Mouse (Mus musculus): ENCODE data around the gene Usp2. TPM values are rescaled to one million over a fixed set of nuclear protein-coding genes. Genes with fewer than 3 reads are reported as not detected.

Usp2 gene
- 25.8 and 29.4 TPM in 2 replicates for polyA plus RNA-seq (2014; fragmentation: Nextera tagmentation; extraction: Ambion mirVana)

- under 1% methylated on average over 36 of the region's 38 CpGs for WGBS
- H3K4me1 ChIP-seq (ENCODE audit: control insufficient read depth, insufficient read depth, low read length) = peaks cover 21% of the 10 kb centered on the region
- H3K9ac ChIP-seq (ENCODE audit: low read depth, low read length) = peak within 1 kb of the TSS; percentile 55
- H3K4me2 ChIP-seq (replicated peaks; ENCODE audit: low read depth, low read length) = peak within 1 kb of the TSS; percentile 81
- H3K27ac ChIP-seq (ENCODE audit: low read depth, low read length) = no peak within 1 kb of the TSS
- peak within 1 kb of the TSS; percentile 47 for H3K4me3 ChIP-seq (ENCODE audit: low read length)
- ATAC-seq (ENCODE audit: low FRiP score, low TSS enrichment) = peak; percentile 97
- no peaks in the 10 kb centered on the region for H3K27me3 ChIP-seq (ENCODE audit: control insufficient read depth, insufficient read depth, low read length)
- no peaks in the 10 kb centered on the region for H3K36me3 ChIP-seq (ENCODE audit: control insufficient read depth, insufficient read depth, low read length)
- no peaks in the 10 kb centered on the region for H3K9me3 ChIP-seq (ENCODE audit: control insufficient read depth, low read length)
Measured at GRCm38 (mm10) chr9:44066785-44067225, at the start of gene Usp2. Gene Usp2, plus strand, starts transcription at chr9:44067021.

GRCm38 (mm10) chr9:44017846-44018245, 49.0 kb upstream of the Usp2 start:
- no peak overlapping the region for H3K9ac ChIP-seq (ENCODE audit: low read depth, low read length)
- no peak overlapping the region for H3K4me3 ChIP-seq (ENCODE audit: low read length)
- H3K4me1 ChIP-seq (ENCODE audit: control insufficient read depth, insufficient read depth, low read length) = peaks cover 5% of the 10 kb centered on the region; the same call in 1 of the 2 replicates
- H3K4me2 ChIP-seq (replicated peaks; ENCODE audit: low read depth, low read length) = no peak overlapping the region
- H3K9me3 ChIP-seq (ENCODE audit: control insufficient read depth, low read length) = no peaks in the 10 kb centered on the region
- ATAC-seq (ENCODE audit: low FRiP score, low TSS enrichment) = no peak
- H3K36me3 ChIP-seq (ENCODE audit: control insufficient read depth, insufficient read depth, low read length) = no peaks in the 10 kb centered on the region
- H3K27me3 ChIP-seq (ENCODE audit: control insufficient read depth, insufficient read depth, low read length) = no peaks in the 10 kb centered on the region
- H3K27ac ChIP-seq (ENCODE audit: low read depth, low read length) = no peak overlapping the region
- WGBS = 73% methylated on average over 5 of the region's 5 CpGs

DNA sequence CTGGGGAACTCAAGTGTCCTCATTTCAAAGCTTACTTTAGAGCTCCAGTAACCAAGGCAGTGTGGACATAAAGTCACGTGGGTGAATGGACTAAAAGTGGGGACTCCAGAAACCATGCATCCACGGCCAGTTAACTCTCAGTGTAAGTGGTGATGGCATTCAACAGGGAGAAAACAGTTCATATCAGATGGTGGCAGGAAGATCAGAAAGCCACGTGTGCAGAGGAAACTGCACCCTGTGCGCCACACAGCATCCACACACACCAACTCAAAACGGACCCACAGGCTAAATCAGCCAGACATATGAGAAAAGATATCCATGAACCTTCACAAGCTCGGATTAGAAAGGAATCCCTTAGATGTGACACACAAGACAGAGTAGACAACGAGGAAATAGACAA, 46.8 kb upstream of the Usp2 start:
- no peaks in the 10 kb centered on the region for H3K4me1 ChIP-seq (ENCODE audit: control insufficient read depth, insufficient read depth, low read length)
- H3K27ac ChIP-seq (ENCODE audit: low read depth, low read length) = no peak overlapping the region
- 70% methylated on average over 7 of the region's 7 CpGs for WGBS
- no peak overlapping the region for H3K4me2 ChIP-seq (replicated peaks; ENCODE audit: low read depth, low read length)
- no peaks in the 10 kb centered on the region for H3K27me3 ChIP-seq (ENCODE audit: control insufficient read depth, insufficient read depth, low read length)
- no peaks in the 10 kb centered on the region for H3K9me3 ChIP-seq (ENCODE audit: control insufficient read depth, low read length)
- no peak for ATAC-seq (ENCODE audit: low FRiP score, low TSS enrichment)
- no peak overlapping the region for H3K4me3 ChIP-seq (ENCODE audit: low read length)
- no peaks in the 10 kb centered on the region for H3K36me3 ChIP-seq (ENCODE audit: control insufficient read depth, insufficient read depth, low read length)
- H3K9ac ChIP-seq (ENCODE audit: low read depth, low read length) = no peak overlapping the region

- Histone ChIP-seq H3K4me3 (ENCODE audit: low read length) (no peak overlapping the region), H3K4me2 (replicated peaks; ENCODE audit: low read depth, low read length) (no peak overlapping the region), H3K27me3 (ENCODE audit: control insufficient read depth, insufficient read depth, low read length) (no peaks in the 10 kb centered on the region), H3K27ac (ENCODE audit: low read depth, low read length) (no peak overlapping the region), H3K4me1 (ENCODE audit: control insufficient read depth, insufficient read depth, low read length) (no peaks in the 10 kb centered on the region), H3K9ac (ENCODE audit: low read depth, low read length) (no peak overlapping the region), H3K36me3 (ENCODE audit: control insufficient read depth, insufficient read depth, low read length) (no peaks in the 10 kb centered on the region), H3K9me3 (ENCODE audit: control insufficient read depth, low read length) (no peaks in the 10 kb centered on the region)
- ATAC-seq (ENCODE audit: low FRiP score, low TSS enrichment) = no peak
- 64% methylated on average over 8 of the region's 8 CpGs for WGBS
Measured at GRCm38 (mm10) chr9:44022100-44022847, 44.5 kb upstream of the Usp2 start.

DNA sequence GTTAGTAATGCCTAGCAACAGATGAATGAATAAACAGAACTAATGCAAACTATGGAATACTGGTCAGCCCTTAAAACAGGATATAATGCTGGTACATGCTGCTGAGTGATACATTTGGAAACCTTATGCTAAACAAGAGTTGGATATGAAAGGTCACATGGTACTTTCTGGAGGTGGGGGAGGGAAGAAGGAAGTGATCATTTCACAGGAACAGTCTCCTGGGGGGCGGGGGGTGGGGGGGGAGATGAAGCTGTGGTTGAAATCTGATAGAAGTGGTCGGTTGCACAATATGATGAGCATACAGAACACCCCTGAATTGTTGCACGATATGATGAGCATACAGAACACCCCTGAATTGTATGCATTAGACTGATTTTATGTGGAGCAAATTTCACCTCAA, 42.7 kb upstream of the Usp2 start:
- no peaks in the 10 kb centered on the region for H3K9me3 ChIP-seq (ENCODE audit: control insufficient read depth, low read length)
- ATAC-seq (ENCODE audit: low FRiP score, low TSS enrichment) = no peak
- no peaks in the 10 kb centered on the region for H3K27me3 ChIP-seq (ENCODE audit: control insufficient read depth, insufficient read depth, low read length)
- 89% methylated on average over 3 of the region's 3 CpGs for WGBS
- H3K9ac ChIP-seq (ENCODE audit: low read depth, low read length) = no peak overlapping the region
- H3K27ac ChIP-seq (ENCODE audit: low read depth, low read length) = no peak overlapping the region
- 0 out of 2 replicates have a peak, but pooled peaks cover 1% of the 10 kb centered on the region for H3K4me1 ChIP-seq (ENCODE audit: control insufficient read depth, insufficient read depth, low read length)
- H3K4me2 ChIP-seq (replicated peaks; ENCODE audit: low read depth, low read length) = no peak overlapping the region
- H3K4me3 ChIP-seq (ENCODE audit: low read length) = no peak overlapping the region
- no peaks in the 10 kb centered on the region for H3K36me3 ChIP-seq (ENCODE audit: control insufficient read depth, insufficient read depth, low read length)

DNA sequence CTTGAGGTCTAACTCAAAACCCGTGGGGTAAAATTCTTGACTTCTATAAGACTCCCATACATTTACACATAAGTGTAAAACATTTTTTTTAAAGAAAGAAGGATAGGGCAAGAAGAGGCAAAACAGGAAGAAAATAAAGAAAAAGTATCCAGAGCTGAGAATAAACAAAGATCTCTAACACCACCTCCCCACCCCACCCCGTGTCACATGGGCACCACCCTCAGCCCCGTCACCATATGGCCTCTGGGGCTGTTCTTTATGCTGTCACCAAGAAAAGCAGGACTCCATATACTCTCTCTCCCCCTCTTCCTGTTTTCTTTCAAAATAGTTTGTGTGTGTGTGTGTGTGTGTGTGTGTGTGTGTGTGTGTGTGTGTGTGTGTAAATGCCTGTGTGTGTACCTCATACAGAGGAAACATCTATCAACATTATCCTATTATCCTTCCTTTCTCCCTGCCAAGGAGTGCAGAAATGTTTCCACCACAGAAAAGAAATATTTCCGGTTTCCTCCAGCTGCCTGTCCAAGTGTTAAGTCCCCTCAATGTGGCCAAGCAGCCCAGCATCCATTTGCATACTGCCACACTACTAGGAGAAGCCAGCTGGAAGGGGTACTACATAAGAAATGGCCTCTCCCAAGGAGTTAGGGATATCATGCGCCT, 37.1 kb upstream of the Usp2 start:
- Histone ChIP-seq H3K27me3 (ENCODE audit: control insufficient read depth, insufficient read depth, low read length) (no peaks in the 10 kb centered on the region), H3K36me3 (ENCODE audit: control insufficient read depth, insufficient read depth, low read length) (no peaks in the 10 kb centered on the region), H3K4me2 (replicated peaks; ENCODE audit: low read depth, low read length) (no peak overlapping the region), H3K27ac (ENCODE audit: low read depth, low read length) (no peak overlapping the region), H3K4me3 (ENCODE audit: low read length) (no peak overlapping the region), H3K4me1 (ENCODE audit: control insufficient read depth, insufficient read depth, low read length) (0 out of 2 replicates have a peak, but pooled peaks cover 4% of the 10 kb centered on the region), H3K9me3 (ENCODE audit: control insufficient read depth, low read length) (no peaks in the 10 kb centered on the region), H3K9ac (ENCODE audit: low read depth, low read length) (no peak overlapping the region)
- WGBS = 34% methylated on average over 5 of the region's 5 CpGs
- no peak for ATAC-seq (ENCODE audit: low FRiP score, low TSS enrichment)

GRCm38 (mm10) chr9:44030646-44031045, 36.2 kb upstream of the Usp2 start:
- Histone ChIP-seq H3K4me2 (replicated peaks; ENCODE audit: low read depth, low read length) (no peak overlapping the region), H3K9ac (ENCODE audit: low read depth, low read length) (no peak overlapping the region), H3K4me1 (ENCODE audit: control insufficient read depth, insufficient read depth, low read length) (0 out of 2 replicates have a peak, but pooled peaks cover 4% of the 10 kb centered on the region), H3K27ac (ENCODE audit: low read depth, low read length) (no peak overlapping the region), H3K4me3 (ENCODE audit: low read length) (no peak overlapping the region), H3K36me3 (ENCODE audit: control insufficient read depth, insufficient read depth, low read length) (no peaks in the 10 kb centered on the region), H3K9me3 (ENCODE audit: control insufficient read depth, low read length) (no peaks in the 10 kb centered on the region), H3K27me3 (ENCODE audit: control insufficient read depth, insufficient read depth, low read length) (no peaks in the 10 kb centered on the region)
- 93% methylated on average over 4 of the region's 4 CpGs for WGBS
- ATAC-seq (ENCODE audit: low FRiP score, low TSS enrichment) = no peak

GRCm38 (mm10) chr9:44031079-44031478, 35.7 kb upstream of the Usp2 start:
- no peak overlapping the region for H3K4me3 ChIP-seq (ENCODE audit: low read length)
- ATAC-seq (ENCODE audit: low FRiP score, low TSS enrichment) = no peak
- no peaks in the 10 kb centered on the region for H3K36me3 ChIP-seq (ENCODE audit: control insufficient read depth, insufficient read depth, low read length)
- H3K4me1 ChIP-seq (ENCODE audit: control insufficient read depth, insufficient read depth, low read length) = 0 out of 2 replicates have a peak, but pooled peaks cover 4% of the 10 kb centered on the region
- no peaks in the 10 kb centered on the region for H3K27me3 ChIP-seq (ENCODE audit: control insufficient read depth, insufficient read depth, low read length)
- no peak overlapping the region for H3K27ac ChIP-seq (ENCODE audit: low read depth, low read length)
- H3K9me3 ChIP-seq (ENCODE audit: control insufficient read depth, low read length) = no peaks in the 10 kb centered on the region
- no peak overlapping the region for H3K4me2 ChIP-seq (replicated peaks; ENCODE audit: low read depth, low read length)
- WGBS = 90% methylated on average over 5 of the region's 5 CpGs
- H3K9ac ChIP-seq (ENCODE audit: low read depth, low read length) = no peak overlapping the region

- H3K9ac ChIP-seq (ENCODE audit: low read depth, low read length) = no peak overlapping the region
- H3K9me3 ChIP-seq (ENCODE audit: control insufficient read depth, low read length) = no peaks in the 10 kb centered on the region
- no peaks in the 10 kb centered on the region for H3K27me3 ChIP-seq (ENCODE audit: control insufficient read depth, insufficient read depth, low read length)
- no peak overlapping the region for H3K4me3 ChIP-seq (ENCODE audit: low read length)
- no peak overlapping the region for H3K4me2 ChIP-seq (replicated peaks; ENCODE audit: low read depth, low read length)
- WGBS = 77% methylated on average over 4 of the region's 4 CpGs
- ATAC-seq (ENCODE audit: low FRiP score, low TSS enrichment) = no peak
- no peak overlapping the region for H3K27ac ChIP-seq (ENCODE audit: low read depth, low read length)
- H3K36me3 ChIP-seq (ENCODE audit: control insufficient read depth, insufficient read depth, low read length) = no peaks in the 10 kb centered on the region
- 0 out of 2 replicates have a peak, but pooled peaks cover 4% of the 10 kb centered on the region for H3K4me1 ChIP-seq (ENCODE audit: control insufficient read depth, insufficient read depth, low read length)
Measured at GRCm38 (mm10) chr9:44031946-44032345, 34.9 kb upstream of the Usp2 start.

Measured in kidney, embryonic 14.5 days (tissue).